Comparison of ENCODE assay signal across 20 mouse cellular contexts in the genomic region with DNA sequence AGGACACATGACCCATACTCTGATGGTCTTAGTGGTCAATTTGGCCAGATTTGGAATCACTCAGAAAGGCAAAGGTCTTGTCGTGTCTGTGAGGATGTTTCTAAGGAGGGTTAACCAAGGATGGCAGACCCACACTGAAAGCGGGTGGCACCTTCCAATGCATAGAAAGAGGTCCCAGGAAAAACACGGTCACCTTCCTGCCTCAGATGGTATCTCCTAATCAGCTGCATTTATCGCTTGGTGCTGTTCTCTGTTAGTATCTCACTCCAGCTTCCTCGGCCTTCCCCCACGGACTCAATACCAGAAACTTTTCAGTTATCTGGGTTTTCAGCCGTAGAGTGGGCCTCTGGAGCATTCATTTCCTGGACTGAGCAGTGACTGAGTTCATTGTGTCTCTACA. TPM values are rescaled to one million over a fixed set of nuclear protein-coding genes. Genes with fewer than 3 reads are reported as not detected.
A peak's percentile ranks its signal among the peaks of the same experiment; 100 is the strongest.
DNase-seq lines count a peak whose midpoint lies in the region; ATAC-seq and TF ChIP-seq lines count a peak whose summit lies in the region.
"Had no signal": no experiment of that assay in that cellular context is flagged by ENCODE, and none has a peak within 500 bp of the region (broad histone marks: within the 10 kb centered on the region; RNA-seq: fewer than 3 reads in every experiment).

No protein-coding gene starts in this region.

- no peaks in the 10 kb centered on the region for H3K79me2 ChIP-seq in heart, adult 2 months (replicated peaks; ENCODE audit: control insufficient read depth, insufficient read depth, low read length)

- no peak for TF ChIP-seq EP300 in heart, adult 2 months (IDR thresholded peaks at IDR 0.05; ENCODE audit: insufficient read depth, low read depth, low read length)
- TF ChIP-seq EP300 in liver, embryonic 14.5 days (IDR thresholded peaks at IDR 0.05; ENCODE audit: low read depth) = no peak

- no peak overlapping the region for H3K4me3 ChIP-seq in heart, embryonic 12.5 days
- no peak overlapping the region for H3K4me3 ChIP-seq in heart, adult 2 months
- H3K4me3 ChIP-seq in intestine, embryonic 14.5 days (ENCODE audit: low read depth, low read length) = no peak overlapping the region
- H3K4me3 ChIP-seq in intestine, embryonic 16.5 days (ENCODE audit: low read length) = no peak overlapping the region
- no peak overlapping the region for H3K4me3 ChIP-seq in limb, embryonic 10.5 days
- H3K4me3 ChIP-seq in liver, embryonic 14.5 days (ENCODE audit: insufficient read depth in 1 of 2, low read depth in 2 of 2, low read length in 2 of 2) = no peak overlapping the region
- no peak overlapping the region for H3K4me3 ChIP-seq in forebrain, embryonic 13.5 days
- H3K4me3 ChIP-seq: embryonic facial prominence, embryonic 12.5 days; hindbrain, embryonic 13.5 days had no signal

- no peaks in the 10 kb centered on the region for H3K9me3 ChIP-seq in heart, embryonic 12.5 days (replicated peaks)
- no peaks in the 10 kb centered on the region for H3K9me3 ChIP-seq in intestine, embryonic 14.5 days (ENCODE audit: control insufficient read depth, low read length)
- no peaks in the 10 kb centered on the region for H3K9me3 ChIP-seq in intestine, embryonic 16.5 days (ENCODE audit: control insufficient read depth, low read length)
- no peaks in the 10 kb centered on the region for H3K9me3 ChIP-seq in limb, embryonic 10.5 days (replicated peaks)
- H3K9me3 ChIP-seq in liver, embryonic 14.5 days (ENCODE audit: control insufficient read depth, low read length) = no peaks in the 10 kb centered on the region
- no peaks in the 10 kb centered on the region for H3K9me3 ChIP-seq in forebrain, embryonic 13.5 days (replicated peaks)
- H3K9me3 ChIP-seq: embryonic facial prominence, embryonic 12.5 days; hindbrain, embryonic 13.5 days had no signal

- H3K4me1 ChIP-seq in heart, embryonic 12.5 days (replicated peaks) = peaks cover 77% of the 10 kb centered on the region
- peaks cover 9% of the 10 kb centered on the region for H3K4me1 ChIP-seq in heart, adult 2 months (ENCODE audit: control insufficient read depth, insufficient read depth, low read length)
- peaks cover 27% of the 10 kb centered on the region for H3K4me1 ChIP-seq in intestine, embryonic 14.5 days (replicated peaks; ENCODE audit: control insufficient read depth, insufficient read depth, low read length)
- H3K4me1 ChIP-seq in intestine, embryonic 16.5 days (ENCODE audit: control insufficient read depth, insufficient read depth, low read length) = peaks cover 21% of the 10 kb centered on the region
- H3K4me1 ChIP-seq in limb, embryonic 10.5 days = peaks cover 42% of the 10 kb centered on the region
- H3K4me1 ChIP-seq in liver, embryonic 14.5 days (replicated peaks; ENCODE audit: control insufficient read depth in 2 of 2, insufficient read depth in 2 of 2, low read length in 1 of 2) = peaks cover 85 to 88% of the 10 kb centered on the region in 2 experiments
- peaks cover 4% of the 10 kb centered on the region; the same call in 1 of the 2 replicates for H3K4me1 ChIP-seq in forebrain, embryonic 13.5 days

- H3K4me2 ChIP-seq in heart, embryonic 12.5 days = no peak overlapping the region
- no peak overlapping the region for H3K4me2 ChIP-seq in intestine, embryonic 14.5 days (ENCODE audit: low read length)
- no peak overlapping the region for H3K4me2 ChIP-seq in intestine, embryonic 16.5 days (ENCODE audit: low read depth, low read length)
- H3K4me2 ChIP-seq in liver, embryonic 14.5 days (ENCODE audit: low read depth) = no peak overlapping the region
- no peak overlapping the region for H3K4me2 ChIP-seq in forebrain, embryonic 13.5 days
- H3K4me2 ChIP-seq: embryonic facial prominence, embryonic 12.5 days; hindbrain, embryonic 13.5 days had no signal

- peak overlapping the region; percentile 70 for H3K27ac ChIP-seq in heart, embryonic 12.5 days (ENCODE audit: poor library complexity, severe bottlenecking)
- H3K27ac ChIP-seq in heart, adult 2 months = no peak overlapping the region
- H3K27ac ChIP-seq in intestine, embryonic 14.5 days (ENCODE audit: low read depth) = no peak overlapping the region
- no peak overlapping the region for H3K27ac ChIP-seq in intestine, embryonic 16.5 days (ENCODE audit: low read length)
- H3K27ac ChIP-seq in limb, embryonic 10.5 days = peak overlapping the region; percentile 54; the same call in 1 of the 2 replicates
- peak overlapping the region; percentile 1; the same call in 1 of the 2 replicates for H3K27ac ChIP-seq in liver, embryonic 14.5 days
- H3K27ac ChIP-seq in forebrain, embryonic 13.5 days = no peak overlapping the region
- H3K27ac ChIP-seq: embryonic facial prominence, embryonic 12.5 days; hindbrain, embryonic 13.5 days had no signal

- H3K36me3 ChIP-seq in heart, embryonic 12.5 days = no peaks in the 10 kb centered on the region
- no peaks in the 10 kb centered on the region; the same call in 1 of the 2 replicates for H3K36me3 ChIP-seq in heart, adult 2 months (ENCODE audit: control insufficient read depth, insufficient read depth, low read length)
- H3K36me3 ChIP-seq in intestine, embryonic 14.5 days (ENCODE audit: control insufficient read depth, insufficient read depth, low read length) = no peaks in the 10 kb centered on the region
- no peaks in the 10 kb centered on the region for H3K36me3 ChIP-seq in intestine, embryonic 16.5 days (ENCODE audit: control insufficient read depth, insufficient read depth, low read length)
- no peaks in the 10 kb centered on the region for H3K36me3 ChIP-seq in limb, embryonic 10.5 days
- H3K36me3 ChIP-seq in liver, embryonic 14.5 days (replicated peaks; ENCODE audit: control insufficient read depth, insufficient read depth, low read depth) = no peaks in the 10 kb centered on the region
- no peaks in the 10 kb centered on the region for H3K36me3 ChIP-seq in forebrain, embryonic 13.5 days (ENCODE audit: poor library complexity, severe bottlenecking)
- H3K36me3 ChIP-seq: embryonic facial prominence, embryonic 12.5 days; hindbrain, embryonic 13.5 days had no signal

- no peak for DNase-seq in heart, adult 2 months
- DNase-seq in intestine, embryonic 14.5 days (ENCODE audit: low spot score) = peak; percentile 38
- DNase-seq in limb, embryonic 10.5 days (ENCODE audit: low spot score) = no peak
- DNase-seq in liver, embryonic 14.5 days (ENCODE audit: low read depth in 3 of 3, low spot score in 3 of 3) = no peak
- DNase-seq: adrenal gland, adult 2 months; adrenal gland, postnatal 25 days; cerebellum, adult 18-20 months; cerebellum, postnatal 10 days; embryo, embryonic 11 days; gastrocnemius, postnatal 10 days; heart, postnatal 36 days; kidney, adult 8-10 months had no signal

- intact Hi-C loops in heart, adult 2 months (cut with DNase I) = loop anchor here (5.0 kb wide), 1 partner anchor 197 kb away; a partner anchor contains a TSS

- TF ChIP-seq POLR2A in heart, adult 2 months (IDR thresholded peaks at IDR 0.05; ENCODE audit: insufficient read depth, low read depth, low read length) = no peak

- H3K27me3 ChIP-seq in heart, embryonic 12.5 days (replicated peaks) = no peaks in the 10 kb centered on the region
- H3K27me3 ChIP-seq in heart, adult 2 months (ENCODE audit: control insufficient read depth, insufficient read depth, low read length) = no peaks in the 10 kb centered on the region
- no peaks in the 10 kb centered on the region for H3K27me3 ChIP-seq in intestine, embryonic 14.5 days (replicated peaks; ENCODE audit: control insufficient read depth, insufficient read depth, low read length)
- H3K27me3 ChIP-seq in intestine, embryonic 16.5 days (replicated peaks; ENCODE audit: control insufficient read depth, insufficient read depth, low read length) = no peaks in the 10 kb centered on the region
- no peaks in the 10 kb centered on the region for H3K27me3 ChIP-seq in limb, embryonic 10.5 days (ENCODE audit: low read depth, poor library complexity, severe bottlenecking)
- no peaks in the 10 kb centered on the region for H3K27me3 ChIP-seq in liver, embryonic 14.5 days (ENCODE audit: control insufficient read depth, insufficient read depth, low read length)
- peaks cover 6% of the 10 kb centered on the region for H3K27me3 ChIP-seq in forebrain, embryonic 13.5 days
- H3K27me3 ChIP-seq: embryonic facial prominence, embryonic 12.5 days; hindbrain, embryonic 13.5 days had no signal

- TF ChIP-seq CTCF in heart, adult 2 months (IDR thresholded peaks at IDR 0.05) = no peak
- no peak for TF ChIP-seq CTCF in liver, embryonic 14.5 days (IDR thresholded peaks at IDR 0.05; ENCODE audit: low read depth)

- WGBS in heart, embryonic 12.5 days = 50% methylated on average over 7 of the region's 7 CpGs
- 78% methylated on average over 7 of the region's 7 CpGs for WGBS in heart, adult 2 months
- 84% methylated on average over 7 of the region's 7 CpGs for WGBS in intestine, embryonic 14.5 days
- 90% methylated on average over 7 of the region's 7 CpGs for WGBS in intestine, embryonic 16.5 days
- WGBS in limb, embryonic 10.5 days = 89% methylated on average over 7 of the region's 7 CpGs
- 34% methylated on average over 7 of the region's 7 CpGs for WGBS in liver, embryonic 14.5 days (ENCODE audit: insufficient replicate concordance)
- 93% methylated on average over 7 of the region's 7 CpGs for WGBS in forebrain, embryonic 13.5 days

- H3K9ac ChIP-seq in heart, embryonic 12.5 days = no peak overlapping the region
- H3K9ac ChIP-seq in heart, adult 2 months (ENCODE audit: low read depth, low read length) = no peak overlapping the region
- H3K9ac ChIP-seq in intestine, embryonic 14.5 days (ENCODE audit: low read length) = no peak overlapping the region
- no peak overlapping the region for H3K9ac ChIP-seq in intestine, embryonic 16.5 days (ENCODE audit: low read depth, low read length)
- H3K9ac ChIP-seq in liver, embryonic 14.5 days (replicated peaks) = no peak overlapping the region
- H3K9ac ChIP-seq in forebrain, embryonic 13.5 days = no peak overlapping the region
- H3K9ac ChIP-seq: embryonic facial prominence, embryonic 12.5 days; hindbrain, embryonic 13.5 days had no signal

- no peak for ATAC-seq in heart, embryonic 12.5 days (ENCODE audit: insufficient number of reproducible peaks, low FRiP score)
- no peak for ATAC-seq in intestine, embryonic 14.5 days (replicated peaks; ENCODE audit: low FRiP score, low TSS enrichment, low read depth)
- ATAC-seq in intestine, embryonic 16.5 days = no peak
- ATAC-seq in liver, embryonic 14.5 days (ENCODE audit: insufficient read depth) = no peak
- ATAC-seq in forebrain, embryonic 13.5 days = no peak
- ATAC-seq: forebrain, embryonic 16.5 days; intestine, postnatal 0 days had no signal

RNA-seq across cellular contexts. Expression of a gene that starts 31.1 kb away (rescaled TPM):
- 76.7 and 77.8 TPM in 2 replicates for polyA plus RNA-seq in heart, embryonic 12.5 days (2016; fragmentation: Nextera tagmentation; extraction: Ambion mirVana)
- total RNA-seq in heart, adult 2 months (2021) = under 1 TPM; 0.21 to 0.30 TPM
- polyA plus RNA-seq in heart, adult 2 months (2012; rRNA removed) = 0.15 and 1.2 TPM in 2 replicates
- 61.7 and 63.7 TPM in 2 replicates for polyA plus RNA-seq in intestine, embryonic 14.5 days (2014; fragmentation: Nextera tagmentation; extraction: Ambion mirVana)
- polyA plus RNA-seq in intestine, embryonic 16.5 days (2015; fragmentation: Nextera tagmentation; extraction: Ambion mirVana) = 38.1 and 40.4 TPM in 2 replicates
- 101 and 110 TPM in 2 replicates for polyA plus RNA-seq in limb, embryonic 10.5 days (2016; fragmentation: Nextera tagmentation; extraction: Ambion mirVana)
- 23.2 and 32.2 TPM in 2 replicates for polyA plus RNA-seq in liver, embryonic 14.5 days (2012; rRNA removed)
- 102 and 110 TPM in 2 replicates for polyA plus RNA-seq in liver, embryonic 14.5 days (2014; fragmentation: Nextera tagmentation; extraction: Ambion mirVana)
- polyA plus RNA-seq in forebrain, embryonic 13.5 days (2015; fragmentation: Nextera tagmentation; extraction: Ambion mirVana) = 51.5 and 55.5 TPM in 2 replicates

RNA-seq across cellular contexts. Expression of a gene that starts 58.1 kb away (rescaled TPM):
- polyA plus RNA-seq in heart, embryonic 12.5 days (2016; fragmentation: Nextera tagmentation; extraction: Ambion mirVana) = 51.8 and 55.2 TPM in 2 replicates
- 1 to 10 TPM in 1 of 2 experiments, under 1 TPM in 1; 0.91 to 1.3 TPM for total RNA-seq in heart, adult 2 months (2021)
- polyA plus RNA-seq in heart, adult 2 months (2012; rRNA removed) = 2.3 and 4.4 TPM in 2 replicates
- polyA plus RNA-seq in intestine, embryonic 14.5 days (2014; fragmentation: Nextera tagmentation; extraction: Ambion mirVana) = 34.8 and 37.3 TPM in 2 replicates
- 44.0 and 44.7 TPM in 2 replicates for polyA plus RNA-seq in intestine, embryonic 16.5 days (2015; fragmentation: Nextera tagmentation; extraction: Ambion mirVana)
- polyA plus RNA-seq in limb, embryonic 10.5 days (2016; fragmentation: Nextera tagmentation; extraction: Ambion mirVana) = 5.5 and 6.2 TPM in 2 replicates
- polyA plus RNA-seq in liver, embryonic 14.5 days (2012; rRNA removed) = 3.0 and 4.3 TPM in 2 replicates
- polyA plus RNA-seq in liver, embryonic 14.5 days (2014; fragmentation: Nextera tagmentation; extraction: Ambion mirVana) = 7.4 and 8.2 TPM in 2 replicates
- 6.2 and 7.4 TPM in 2 replicates for polyA plus RNA-seq in forebrain, embryonic 13.5 days (2015; fragmentation: Nextera tagmentation; extraction: Ambion mirVana)
- total RNA-seq: common myeloid progenitor, adult 5-6 weeks had no signal

Comparison
In these comparisons a context has a peak if more than half of its experiments do, and no peak if none do; other contexts are left out.
1. H3K27ac ChIP-seq: peak in heart, embryonic 12.5 days (single experiment), limb, embryonic 10.5 days (single experiment) and liver, embryonic 14.5 days (single experiment); none in heart, adult 2 months (single experiment), intestine, embryonic 14.5 days (single experiment), intestine, embryonic 16.5 days (single experiment) and forebrain, embryonic 13.5 days (single experiment).
2. RNA of a gene that starts 31.1 kb away (polyA plus RNA-seq): 101 to 110 TPM in limb, embryonic 10.5 days, 23.2 to 110 TPM in liver, embryonic 14.5 days, 76.7 to 77.8 TPM in heart, embryonic 12.5 days, 61.7 to 63.7 TPM in intestine, embryonic 14.5 days, 51.5 to 55.5 TPM in forebrain, embryonic 13.5 days and 38.1 to 40.4 TPM in intestine, embryonic 16.5 days; 0.15 to 1.2 TPM in heart, adult 2 months; every median in the first group is over 10 times any median in the second.